Mouse (Mus musculus) heart, postnatal 0 days (tissue): Measurements from ENCODE around the gene Ppp1r15b. TPM values are rescaled to one million over a fixed set of nuclear protein-coding genes. Genes with fewer than 3 reads are reported as not detected.
A peak's percentile ranks its signal among the peaks of the same experiment; 100 is the strongest.

Experiments
- ATAC-seq: fragments of 200-750 bp; cut with Nextera tagmentation; 2 replicates; pipeline ENCODE4 v1.8.0; 2017; ENCODE audit warnings: low read depth, moderate number of reproducible peaks, moderate library complexity; ENCODE audit not compliant: insufficient read depth
- DNase-seq: peaks from one replicate; pipeline ENCODE4 v3.0.0-alpha.2; 2016; ENCODE audit warnings: low spot score
- H3K27ac ChIP-seq: fragments of 300-500 bp; sonication (generic); 2 replicates; pipeline ENCODE4 v1.5.1; 2014; ENCODE audit warnings: low read depth, mild to moderate bottlenecking
- H3K27me3 ChIP-seq: fragments of 300-500 bp; sonication (generic); 2 replicates; pipeline ENCODE4 v1.6.1; 2014; ENCODE audit warnings: low read length, mixed read lengths; ENCODE audit not compliant: control insufficient read depth, insufficient read depth
- H3K36me3 ChIP-seq: fragments of 300-500 bp; sonication (generic); replicated peaks from 2 replicates; pipeline ENCODE4 v1.6.1; 2014; ENCODE audit warnings: low read length, mixed read lengths; ENCODE audit not compliant: control insufficient read depth, insufficient read depth
- H3K4me1 ChIP-seq: fragments of 300-500 bp; sonication (generic); 2 replicates; pipeline ENCODE4 v1.6.1; 2014; ENCODE audit warnings: antibody characterized with exemption; ENCODE audit not compliant: control insufficient read depth, insufficient read depth
- H3K4me2 ChIP-seq: fragments of 300-500 bp; sonication (generic); 2 replicates; pipeline ENCODE4 v1.6.1; 2014; ENCODE audit warnings: low read depth, mild to moderate bottlenecking, low read length, moderate library complexity
- H3K4me3 ChIP-seq: fragments of 300-500 bp; sonication (generic); 2 replicates; pipeline ENCODE4 v1.5.1; 2014; ENCODE audit warnings: low read depth, low read length
- H3K9ac ChIP-seq: fragments of 300-500 bp; sonication (generic); replicated peaks from 2 replicates; pipeline ENCODE4 v1.6.1; 2014; ENCODE audit warnings: low read depth, low read length, mixed read lengths
- H3K9me3 ChIP-seq: fragments of 300-500 bp; sonication (generic); replicated peaks from 2 replicates; pipeline ENCODE4 v1.6.1; 2016; ENCODE audit warnings: low read length; ENCODE audit not compliant: control insufficient read depth
- CTCF ChIP-seq: IDR thresholded peaks from 2 replicates; pipeline ENCODE4 v1.5.1; 2016; ENCODE audit warnings: antibody characterized with exemption, control low read depth, low read depth
- EP300 ChIP-seq: IDR thresholded peaks from 2 replicates; pipeline ENCODE4 v1.6.1; 2016; ENCODE audit warnings: antibody characterized with exemption, low read depth
- WGBS: fragments of 180-500 bp; shearing (Covaris S2); extraction: QIAGEN DNeasy Blood & Tissue Kit; methylation state at CpG from one replicate; pipeline ENCODE4 v1.1.7; 2014; 5-methylcytosine and 5-hydroxymethylcytosine counted together
- polyA plus RNA-seq: library from polyadenylated mRNA; unstranded; fragments of >200 nt; fragmentation: Nextera tagmentation; extraction: Ambion mirVana; gene quantifications from 2 replicates; pipeline ENCODE4 v1.2.1, GENCODE M21; 2015
- total RNA-seq: library from RNA; depleted of rRNA; stranded (reverse); fragments of >200 nt; gene quantifications from 2 replicates; pipeline ENCODE4 v1.2.3, GENCODE M21; 2014; ENCODE audit warnings: low replicate concordance

Gene Ppp1r15b
- total and polyA plus RNA-seq, 2 experiments from 2014 or later: 12.2 to 24.4 TPM

DNA sequence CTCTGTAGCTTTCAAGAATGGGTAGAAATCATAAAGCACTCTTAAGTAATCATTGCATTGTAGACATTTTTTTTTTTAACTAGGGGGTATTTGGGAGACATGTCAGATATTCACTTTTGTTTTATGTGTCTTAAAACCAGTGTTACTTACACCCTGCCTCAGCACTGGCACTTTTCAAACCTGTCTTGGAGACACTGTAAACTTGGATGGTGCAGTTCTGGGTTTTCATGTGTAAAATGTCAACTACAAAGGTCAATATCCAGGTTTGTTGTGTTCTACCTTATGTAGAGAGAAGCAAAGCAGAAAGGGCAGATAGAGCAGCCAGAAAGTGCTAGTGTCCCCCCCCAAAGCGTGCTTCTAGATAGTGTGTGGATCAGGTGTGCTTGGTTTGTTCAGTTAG, 7.5 kb downstream of the Ppp1r15b start:
- Histone ChIP-seq H3K9ac (no peak overlapping the region), H3K9me3 (no peaks in the 10 kb centered on the region), H3K4me1 (0 out of 2 replicates have a peak, but pooled peaks cover 12% of the 10 kb centered on the region), H3K4me2 (no peak overlapping the region), H3K36me3 (peaks cover 52% of the 10 kb centered on the region), H3K27me3 (no peaks in the 10 kb centered on the region), H3K27ac (no peak overlapping the region), H3K4me3 (no peak overlapping the region)
- no peak for DNase-seq
- no peak for ATAC-seq
- WGBS: 91% methylated on average over 1 of the region's 1 CpGs
- TF ChIP-seq EP300 (no peak), CTCF (no peak)

- H3K27ac ChIP-seq: no peak overlapping the region
- TF ChIP-seq EP300: no peak
- peak; percentile 89 for TF ChIP-seq CTCF
Measured at GRCm38 (mm10) chr1:133146014-133147009, 15.4 kb downstream of the Ppp1r15b start.

DNA sequence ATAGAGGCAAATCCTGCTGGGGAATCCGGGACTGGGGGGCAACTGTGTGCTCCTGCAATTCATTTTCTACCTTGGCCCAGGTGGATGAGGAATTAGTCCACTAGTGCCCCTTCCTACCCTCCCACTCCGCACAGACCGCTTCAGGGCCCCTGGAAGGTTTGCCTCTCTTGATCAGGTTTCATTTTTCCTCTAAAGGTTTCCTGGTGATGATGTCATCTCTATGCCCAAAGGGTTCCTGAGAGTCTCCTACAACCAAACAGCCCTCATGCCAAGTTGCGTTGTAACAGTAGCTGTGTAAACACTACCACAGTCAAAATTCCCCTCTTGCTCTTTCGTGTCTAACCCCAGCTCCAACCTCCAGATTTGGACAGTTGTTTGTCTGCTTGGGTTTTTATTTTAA, 16.4 kb downstream of the Ppp1r15b start:
- H3K27me3 ChIP-seq: no peaks in the 10 kb centered on the region
- ATAC-seq (no peak), DNase-seq (no peak)
- no peaks in the 10 kb centered on the region for H3K9me3 ChIP-seq
- TF ChIP-seq CTCF (no peak), EP300 (no peak)
- H3K4me1 ChIP-seq: no peaks in the 10 kb centered on the region
- no peak overlapping the region for H3K4me2 ChIP-seq
- H3K4me3 ChIP-seq: no peak overlapping the region
- 79% methylated on average over 5 of the region's 5 CpGs for WGBS
- H3K36me3 ChIP-seq: no peaks in the 10 kb centered on the region
- no peak overlapping the region for H3K27ac ChIP-seq
- H3K9ac ChIP-seq: no peak overlapping the region

More at GRCm38 (mm10) chr1:133146014-133147009, 15.4 kb downstream of the Ppp1r15b start:
- H3K4me1 ChIP-seq: no peaks in the 10 kb centered on the region
- no peak overlapping the region for H3K4me2 ChIP-seq
- H3K4me3 ChIP-seq: no peak overlapping the region
- no peaks in the 10 kb centered on the region for H3K9me3 ChIP-seq
- 63% methylated on average over 22 of the region's 22 CpGs for WGBS
- DNase-seq: peak; percentile 56
- H3K36me3 ChIP-seq: peaks cover 2% of the 10 kb centered on the region; the same call in 1 of the 2 replicates
- ATAC-seq: peak; percentile 41; the same call in 1 of the 2 replicates
- H3K27me3 ChIP-seq: no peaks in the 10 kb centered on the region
- no peak overlapping the region for H3K9ac ChIP-seq

DNA sequence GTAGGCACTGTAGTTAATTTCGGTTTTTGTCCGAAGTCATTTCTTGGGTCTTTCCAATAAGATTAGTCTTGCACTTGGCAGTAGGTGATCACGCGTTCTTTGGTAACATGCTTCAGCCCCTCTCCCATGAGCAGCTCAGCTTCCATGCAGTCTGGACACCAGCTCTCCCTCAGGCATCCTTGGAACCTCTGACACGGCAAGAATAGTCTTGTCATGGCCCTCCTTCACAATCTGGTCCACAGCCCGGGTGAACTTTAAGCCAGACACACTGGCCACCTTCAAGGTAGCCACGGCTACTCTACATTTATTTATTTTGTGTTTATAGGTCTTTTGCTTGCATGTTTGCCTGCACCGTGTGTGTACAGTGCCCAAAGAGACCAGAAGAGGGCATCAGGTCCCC, 17.2 kb downstream of the Ppp1r15b start:
- Histone ChIP-seq H3K9ac (no peak overlapping the region), H3K4me2 (no peak overlapping the region), H3K36me3 (no peaks in the 10 kb centered on the region), H3K27ac (no peak overlapping the region), H3K27me3 (no peaks in the 10 kb centered on the region), H3K4me3 (no peak overlapping the region), H3K9me3 (no peaks in the 10 kb centered on the region), H3K4me1 (no peaks in the 10 kb centered on the region)
- WGBS: 90% methylated on average over 8 of the region's 8 CpGs
- no peak for DNase-seq
- TF ChIP-seq EP300: no peak
- TF ChIP-seq CTCF: no peak
- ATAC-seq: no peak

DNA sequence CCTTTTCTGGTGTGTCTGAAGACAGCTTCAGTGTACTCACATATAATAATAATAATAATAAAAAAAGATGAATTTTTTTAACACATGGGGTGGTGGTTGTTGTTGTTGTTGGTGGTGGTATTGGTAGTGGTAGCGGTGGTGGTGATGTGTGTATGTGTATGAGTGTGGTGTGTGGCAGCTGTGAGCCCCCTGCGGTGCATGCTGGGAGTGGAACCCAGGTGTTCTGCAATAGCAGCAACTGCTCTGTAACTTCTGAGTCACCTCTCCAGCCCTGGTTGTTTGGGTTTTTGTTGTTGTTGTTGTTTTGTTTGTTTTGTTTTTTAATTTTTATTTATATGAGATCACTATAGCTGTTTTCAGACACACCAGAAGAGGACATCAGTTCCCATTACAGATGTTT, 19.6 kb downstream of the Ppp1r15b start:
- Histone ChIP-seq H3K36me3 (no peaks in the 10 kb centered on the region), H3K4me3 (no peak overlapping the region), H3K9ac (no peak overlapping the region), H3K4me1 (no peaks in the 10 kb centered on the region), H3K4me2 (no peak overlapping the region), H3K27ac (no peak overlapping the region), H3K27me3 (no peaks in the 10 kb centered on the region), H3K9me3 (no peaks in the 10 kb centered on the region)
- no peak for ATAC-seq
- DNase-seq: no peak
- no peak for TF ChIP-seq CTCF
- no peak for TF ChIP-seq EP300
- 91% methylated on average over 2 of the region's 2 CpGs for WGBS
